Mouse (Mus musculus): Measurements from ENCODE around the gene Cyld.

- TF ChIP-seq CTCF (conservative IDR thresholded peaks at IDR 0.05; ENCODE audit: low read length) (no peak), POU5F1 (IDR thresholded peaks at IDR 0.05; ENCODE audit: borderline replicate concordance, low read length) (no peak)
These were observed 6.9 kb upstream of the Cyld start for GRCm38 (mm10) chr8:88689891-88690290.

Data from E14TG2a.4 (cell line).